1 mouse cellular context compared by ENCODE assay signal in the genomic region with DNA sequence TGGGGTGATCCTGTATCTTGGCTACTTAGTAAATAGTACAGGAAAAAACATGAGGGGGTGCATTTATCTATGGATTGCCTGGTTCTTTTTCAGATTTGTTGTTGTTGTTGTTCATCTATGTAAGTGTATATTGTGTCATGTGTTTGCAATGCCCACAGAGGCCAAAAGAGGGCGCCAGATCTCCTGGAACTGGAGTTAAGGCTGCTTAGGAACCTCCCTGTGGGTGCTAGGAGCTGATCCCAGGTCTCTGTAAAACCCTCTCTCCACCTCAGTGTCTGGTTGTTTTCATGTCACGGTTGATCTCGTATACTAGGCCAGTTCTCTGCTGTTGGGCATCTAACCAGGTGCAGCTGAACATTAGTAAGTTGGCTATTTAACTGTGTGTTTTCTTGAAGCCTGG.
TF ChIP-seq lines count a peak whose summit lies in the region.

No protein-coding gene starts in this region.

TF ChIP-seq in MEL, 35 proteins besides CTCF, POLR2A, EP300 and RAD21:
- TF ChIP-seq POLR2AphosphoS5 (IDR thresholded peaks at IDR 0.05; ENCODE audit: borderline replicate concordance, low read depth, low read length) (no peak), KAT2A (conservative IDR thresholded peaks at IDR 0.05; ENCODE audit: low read depth, low read length) (no peak), MAFK (IDR thresholded peaks at IDR 0.05; ENCODE audit: borderline replicate concordance, low read depth, low read length) (no peak), NELFE (IDR thresholded peaks at IDR 0.05; ENCODE audit: low read depth, low read length) (no peak), E2F4 (IDR thresholded peaks at IDR 0.05; ENCODE audit: borderline replicate concordance, low read depth, low read length) (no peak), MYB (IDR thresholded peaks at IDR 0.05; ENCODE audit: low read depth, low read length) (no peak), MXI1 (IDR thresholded peaks at IDR 0.05; ENCODE audit: low read depth, low read length) (no peak), UBTF (IDR thresholded peaks at IDR 0.05; ENCODE audit: borderline replicate concordance, insufficient read depth, low read depth, low read length) (no peak), TBP (IDR thresholded peaks at IDR 0.05; ENCODE audit: low read depth, low read length) (no peak), ZMIZ1 (IDR thresholded peaks at IDR 0.05; ENCODE audit: low read depth, low read length) (no peak), POLR2AphosphoS2 (IDR thresholded peaks at IDR 0.05; ENCODE audit: low read length) (no peak)
